25 mouse cellular contexts compared by ENCODE assay signal in the genomic region with DNA sequence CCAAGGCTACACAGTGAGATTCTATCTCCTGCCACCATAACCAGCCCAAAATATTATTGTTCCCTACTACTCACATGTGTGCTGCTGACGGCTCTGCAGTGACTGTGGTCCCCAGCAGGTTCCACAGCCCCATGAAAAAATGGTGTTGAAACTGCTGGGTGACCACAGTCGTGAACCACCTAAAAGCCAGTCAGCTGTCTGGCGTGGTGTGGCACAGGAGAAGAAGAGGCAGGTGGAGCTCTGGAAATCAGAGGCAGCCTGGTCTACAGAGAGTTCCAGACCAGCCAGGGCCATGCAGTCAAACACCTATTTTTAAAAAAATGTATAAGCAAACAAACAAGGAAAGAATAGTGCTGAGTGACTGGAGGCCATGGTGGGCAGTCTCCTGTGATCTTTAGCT. TPM values are rescaled to one million over a fixed set of nuclear protein-coding genes. Genes with fewer than 3 reads are reported as not detected.
"Had no signal": no experiment of that assay in that cellular context is flagged by ENCODE, and none has a peak within 500 bp of the region (broad histone marks: within the 10 kb centered on the region; RNA-seq: fewer than 3 reads in every experiment).

No protein-coding gene starts in this region.

- H3K27me3 ChIP-seq: limb, embryonic 15.5 days; midbrain, embryonic 15.5 days had no signal

- H3K27ac ChIP-seq: limb, embryonic 10.5 days; limb, embryonic 12.5 days; limb, embryonic 13.5 days; limb, embryonic 15.5 days; liver, embryonic 12.5 days; liver, embryonic 13.5 days; liver, embryonic 14.5 days; liver, embryonic 15.5 days; lung, embryonic 15.5 days; macrophage; midbrain, embryonic 10.5 days; midbrain, embryonic 12.5 days; midbrain, embryonic 13.5 days; midbrain, embryonic 15.5 days had no signal

- H3K4me2 ChIP-seq: limb, embryonic 12.5 days; limb, embryonic 13.5 days; limb, embryonic 15.5 days; liver, embryonic 11.5 days; liver, embryonic 12.5 days; liver, embryonic 13.5 days; liver, embryonic 15.5 days; lung, embryonic 14.5 days; lung, embryonic 15.5 days; midbrain, embryonic 11.5 days; midbrain, embryonic 12.5 days; midbrain, embryonic 13.5 days; midbrain, embryonic 15.5 days had no signal

- H3K36me3 ChIP-seq: limb, embryonic 10.5 days; limb, embryonic 12.5 days; limb, embryonic 13.5 days; limb, embryonic 15.5 days; liver, embryonic 12.5 days; liver, embryonic 13.5 days; liver, embryonic 15.5 days; lung, embryonic 15.5 days; midbrain, embryonic 10.5 days; midbrain, embryonic 12.5 days; midbrain, embryonic 13.5 days; midbrain, embryonic 15.5 days had no signal

- DNase-seq: liver; liver, embryonic 13.5 days; liver, postnatal 0 days; lung, embryonic 14.5 days; midbrain, embryonic 14.5 days had no signal

- H3K4me3 ChIP-seq: limb, embryonic 10.5 days; limb, embryonic 12.5 days; limb, embryonic 13.5 days; limb, embryonic 15.5 days; liver, embryonic 12.5 days; liver, embryonic 13.5 days; liver, embryonic 15.5 days; lung, embryonic 15.5 days; megakaryocyte, embryonic 14.5 days; midbrain, embryonic 10.5 days; midbrain, embryonic 12.5 days; midbrain, embryonic 13.5 days; midbrain, embryonic 15.5 days had no signal

RNA-seq across cellular contexts. Expression of gene Stac2, which starts 8.2 kb away (rescaled TPM):
- total RNA-seq: liver, adult 2 months; megakaryocyte progenitor cell, adult 5-6 weeks; megakaryocyte-erythroid progenitor cell, adult 5-6 weeks; monocyte, adult 5-6 weeks had no signal
- polyA plus RNA-seq: liver, adult 2 months; liver, embryonic 14.5 days had no signal
